Mouse (Mus musculus) CH12.LX (cell line): ENCODE measurements around the gene Npcd. TPM values are rescaled to one million over a fixed set of nuclear protein-coding genes. Genes with fewer than 3 reads are reported as not detected.

Experiments used
- DNase-seq: peaks from one replicate; pipeline ENCODE4 v3.0.0-alpha.2; 2013; ENCODE audit errors: extremely low read depth
- H3K27ac ChIP-seq: 2 replicates; pipeline ENCODE4 v1.5.1; 2012; ENCODE audit warnings: low read depth, mild to moderate bottlenecking, control low read depth, moderate library complexity; ENCODE audit not compliant: insufficient read depth
- H3K27me3 ChIP-seq: replicated peaks from 2 replicates; pipeline ENCODE3; 2012; ENCODE audit warnings: inconsistent platforms
- H3K36me3 ChIP-seq, 2 experiments: replicated peaks in 1 of 2; 2 replicates each; pipeline versions ENCODE3 to v1.6.1; 2012; ENCODE audit warnings: inconsistent platforms in 1 of 2, low read length in 1 of 2, mild to moderate bottlenecking in 1 of 2, mixed read lengths in 1 of 2, moderate library complexity in 1 of 2; ENCODE audit not compliant: control insufficient read depth in 1 of 2, insufficient read depth in 1 of 2
- H3K4me1 ChIP-seq, 2 experiments: 2 replicates each; pipeline ENCODE4 v1.6.1; 2012; ENCODE audit warnings: inconsistent platforms in 1 of 2, moderate library complexity in 1 of 2; ENCODE audit not compliant: insufficient read depth in 2 of 2, control insufficient read depth in 1 of 2
- H3K4me2 ChIP-seq: 2 replicates; pipeline ENCODE4 v1.6.1; 2012; ENCODE audit warnings: low read depth, mild to moderate bottlenecking, control low read depth; ENCODE audit not compliant: poor library complexity, insufficient read depth, severe bottlenecking
- H3K4me3 ChIP-seq, 3 experiments: fragments of 150-350 bp in 1 of 3; sonication (generic) in 1 of 3; replicated peaks in 1 of 3; 2 replicates each; pipeline versions ENCODE3 to v1.5.1; 2011 to 2012; ENCODE audit warnings: low read depth in 2 of 3, low read length in 2 of 3, mild to moderate bottlenecking in 2 of 3, moderate library complexity in 2 of 3, control low read depth in 1 of 3, improper control_type of control experiment in 1 of 3, inconsistent platforms in 1 of 3, mixed read lengths in 1 of 3; ENCODE audit not compliant: poor library complexity in 1 of 3
- H3K79me2 ChIP-seq: replicated peaks from 2 replicates; pipeline ENCODE4 v1.6.1; 2012; ENCODE audit warnings: mild to moderate bottlenecking, moderate library complexity; ENCODE audit not compliant: control insufficient read depth, poor library complexity, insufficient read depth, severe bottlenecking; ENCODE audit errors: extremely low read depth
- H3K9ac ChIP-seq: 2 replicates; pipeline ENCODE4 v1.6.1; 2012; ENCODE audit warnings: low read depth, mild to moderate bottlenecking, control low read depth, moderate library complexity; ENCODE audit not compliant: insufficient read depth
- H3K9me3 ChIP-seq: replicated peaks from 2 replicates; pipeline ENCODE3; 2012; ENCODE audit warnings: low read length, inconsistent platforms, mixed read lengths
- BHLHE40 ChIP-seq: IDR thresholded peaks from 2 replicates; pipeline ENCODE4 v1.6.1; 2011; ENCODE audit warnings: mild to moderate bottlenecking, low read depth, low read length, improper control_type of control experiment
- CHD1 ChIP-seq: IDR thresholded peaks from 2 replicates; pipeline ENCODE4 v1.6.1; 2012; ENCODE audit warnings: low read depth, low read length, improper control_type of control experiment, inconsistent platforms
- CHD2 ChIP-seq: IDR thresholded peaks from 2 replicates; pipeline ENCODE4 v1.6.1; 2011; ENCODE audit warnings: low read length, improper control_type of control experiment
- ELF1 ChIP-seq: IDR thresholded peaks from 2 replicates; pipeline ENCODE4 v1.6.1; 2014; ENCODE audit warnings: low read depth, mild to moderate bottlenecking, inconsistent platforms, low read length, improper control_type of control experiment
- GABPA ChIP-seq: IDR thresholded peaks from 2 replicates; pipeline ENCODE4 v1.6.1; 2012; ENCODE audit warnings: low read depth, low read length, improper control_type of control experiment, inconsistent platforms; ENCODE audit not compliant: insufficient replicate concordance
- JUN ChIP-seq: IDR thresholded peaks from 2 replicates; pipeline ENCODE4 v1.6.1; 2011; ENCODE audit warnings: low read depth, mild to moderate bottlenecking, low read length, improper control_type of control experiment, moderate library complexity; ENCODE audit not compliant: insufficient read depth
- MAX ChIP-seq: IDR thresholded peaks from 2 replicates; pipeline ENCODE4 v1.6.1; 2011; ENCODE audit warnings: low read length, improper control_type of control experiment
- MAZ ChIP-seq: IDR thresholded peaks from 2 replicates; pipeline ENCODE4 v1.6.1; 2012; ENCODE audit warnings: low read depth, mild to moderate bottlenecking, inconsistent platforms, low read length, improper control_type of control experiment, moderate library complexity
- MXI1 ChIP-seq: IDR thresholded peaks from 2 replicates; pipeline ENCODE4 v1.6.1; 2011; ENCODE audit warnings: mild to moderate bottlenecking, low read depth, low read length, improper control_type of control experiment
- MYC ChIP-seq: IDR thresholded peaks from 2 replicates; pipeline ENCODE4 v1.6.1; 2011; ENCODE audit warnings: low read depth, mild to moderate bottlenecking, improper control_type of control experiment, low read length
- NELFE ChIP-seq: IDR thresholded peaks from 2 replicates; pipeline ENCODE4 v1.6.1; 2011; ENCODE audit warnings: low read depth, low read length, improper control_type of control experiment
- NRF1 ChIP-seq: IDR thresholded peaks from 2 replicates; pipeline ENCODE4 v1.6.1; 2014; ENCODE audit warnings: low read depth, mild to moderate bottlenecking, inconsistent platforms, low read length, improper control_type of control experiment, moderate library complexity
- PAX5 ChIP-seq: IDR thresholded peaks from 2 replicates; pipeline ENCODE4 v1.6.1; 2012; ENCODE audit warnings: low read length, inconsistent platforms, mixed read lengths
- POLR2A ChIP-seq: IDR thresholded peaks from 2 replicates; pipeline ENCODE4 v1.6.1; 2011; ENCODE audit warnings: low read depth, mild to moderate bottlenecking, improper control_type of control experiment, low read length
- SIN3A ChIP-seq: IDR thresholded peaks from 2 replicates; pipeline ENCODE4 v1.6.1; 2012; ENCODE audit warnings: low read length, improper control_type of control experiment, inconsistent platforms
- SMC3 ChIP-seq: IDR thresholded peaks from 2 replicates; pipeline ENCODE4 v1.6.1; 2011; ENCODE audit warnings: low read depth, low read length, improper control_type of control experiment
- TBP ChIP-seq: conservative IDR thresholded peaks from 2 replicates; pipeline ENCODE4 v1.6.1; 2011; ENCODE audit warnings: low read depth, low read length, improper control_type of control experiment
- USF1 ChIP-seq: IDR thresholded peaks from 2 replicates; pipeline ENCODE4 v1.6.1; 2014; ENCODE audit warnings: low read depth, mild to moderate bottlenecking, inconsistent platforms, low read length, improper control_type of control experiment
- USF2 ChIP-seq: conservative IDR thresholded peaks from 2 replicates; pipeline ENCODE4 v1.6.1; 2011; ENCODE audit warnings: low read depth, low read length, improper control_type of control experiment
- ZC3H11A ChIP-seq: IDR thresholded peaks from 2 replicates; pipeline ENCODE4 v1.6.1; 2012; ENCODE audit warnings: low read depth, mild to moderate bottlenecking, inconsistent platforms, low read length, improper control_type of control experiment
- ZKSCAN1 ChIP-seq: IDR thresholded peaks from 2 replicates; pipeline ENCODE4 v1.6.1; 2012; ENCODE audit warnings: low read depth, inconsistent platforms, low read length, improper control_type of control experiment, borderline replicate concordance
- ZMIZ1 ChIP-seq: IDR thresholded peaks from 2 replicates; pipeline ENCODE4 v1.6.1; 2012; ENCODE audit warnings: low read depth, mild to moderate bottlenecking, inconsistent platforms, low read length, improper control_type of control experiment
- ZNF384 ChIP-seq: IDR thresholded peaks from 2 replicates; pipeline ENCODE4 v1.6.1; 2012; ENCODE audit warnings: low read depth, low read length, improper control_type of control experiment, inconsistent platforms
- dilution Hi-C: fragments of 300-500 bp; cut with MboI; formaldehyde crosslinking; loops from 2 replicates; pipeline ENCODE4 v1.14.3; 2020; ENCODE audit warnings: low sequenced_read_pairs; ENCODE audit not compliant: extremely low pct_unique_long_range_greater_than_20kb, extremely low pct_ligation_motif_present
- in situ Hi-C: fragments of 300-500 bp; cut with MboI; formaldehyde crosslinking; loops from 3 replicates; pipeline ENCODE4 v1.14.3; 2019; ENCODE audit warnings: low sequenced_read_pairs, low pct_ligation_motif_present, low pct_unique_long_range_greater_than_20kb, mixed read lengths
- polyA plus RNA-seq: library from polyadenylated mRNA; unstranded; fragments of >175 nt; gene quantifications from 2 replicates; pipeline ENCODE4 v1.2.1, GENCODE M21; 2012; ENCODE audit warnings: low read depth; ENCODE audit not compliant: insufficient read length
- total RNA-seq, 2 experiments: library from RNA; depleted of rRNA; stranded (reverse); fragments of 300-350 nt in 1 of 2; fragments of >200 nt in 1 of 2; gene quantifications; 2 replicates each; pipeline ENCODE4 v1.2.3; 2012 to 2014

Gene Npcd
- total and polyA plus RNA-seq, 3 experiments, result 0.59 TPM; not detected in 2

DNA sequence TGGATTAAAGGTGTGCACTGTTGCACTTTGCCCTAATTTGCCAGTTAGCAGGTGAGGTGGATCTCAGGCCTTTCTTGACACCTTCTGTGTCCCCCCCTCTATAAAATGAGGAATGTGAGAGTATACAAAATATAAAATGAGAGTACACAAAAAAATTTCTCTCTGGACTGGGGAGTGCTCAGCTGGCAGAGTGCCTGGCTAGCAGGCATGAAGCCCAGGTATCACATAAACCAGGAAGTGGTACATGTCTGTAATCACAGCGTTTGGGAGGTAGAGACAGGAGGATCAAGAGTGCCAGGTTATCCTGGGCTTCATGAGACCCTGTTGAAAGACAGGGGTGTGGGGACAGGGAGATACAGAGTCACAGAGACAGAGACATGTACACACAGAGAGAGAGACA is 27.0 kb downstream of the Npcd start:
- H3K4me1 ChIP-seq, result peaks cover 0 to 13% of the 10 kb centered on the region in 2 experiments; a peak in 3 of 4 replicates
- no peak for TF ChIP-seq NRF1
- TF ChIP-seq ZNF384, result no peak
- TF ChIP-seq MAX, result no peak
- TF ChIP-seq ZC3H11A, result no peak
- no peak for TF ChIP-seq ELF1
- TF ChIP-seq MYC, result no peak
- no peak for TF ChIP-seq NELFE
- no peak for TF ChIP-seq GABPA
- no peak for TF ChIP-seq ZMIZ1
- no peak for TF ChIP-seq USF2
- TF ChIP-seq SIN3A, result no peak
- TF ChIP-seq CHD1, result no peak
- TF ChIP-seq BHLHE40, result no peak
- TF ChIP-seq TBP, result no peak
- no peak for TF ChIP-seq USF1
- dilution Hi-C loops (no loop called here), in situ Hi-C loops (no loop called here)
- no peak overlapping the region for H3K27ac ChIP-seq
- H3K27me3 ChIP-seq, result peaks cover 74% of the 10 kb centered on the region
- H3K36me3 ChIP-seq, result no peaks in the 10 kb centered on the region
- H3K4me3 ChIP-seq, result no peak overlapping the region
- H3K9ac ChIP-seq, result no peak overlapping the region
- no peak for DNase-seq
- H3K9me3 ChIP-seq, result peaks cover 18% of the 10 kb centered on the region
- 0 out of 2 replicates have a peak overlapping the region, but pooled peaks have one; percentile 69 for H3K4me2 ChIP-seq
- no peaks in the 10 kb centered on the region for H3K79me2 ChIP-seq

DNA sequence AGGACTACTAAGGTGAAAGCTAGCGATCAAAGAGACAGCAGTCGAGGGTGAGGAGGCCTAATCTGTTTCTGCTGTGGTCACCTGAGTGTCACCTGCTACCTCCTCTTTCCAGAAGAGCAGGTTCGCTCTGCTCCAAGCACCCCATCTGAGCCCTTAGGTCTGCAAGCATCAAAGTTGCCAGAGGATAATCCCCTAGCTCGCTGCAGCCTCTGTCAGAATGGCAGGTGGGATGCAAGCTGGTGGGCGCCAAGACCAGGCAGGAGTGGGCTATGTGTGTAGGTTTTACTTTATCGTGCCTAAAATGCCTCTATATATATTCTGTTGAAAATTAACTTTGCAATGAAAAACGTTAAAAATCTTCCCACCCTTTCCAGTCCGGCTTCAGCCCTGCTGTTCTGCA is 28.8 kb downstream of the Npcd start:
- Histone ChIP-seq H3K27ac (no peak overlapping the region), H3K4me1 (peaks cover 0 to 13% of the 10 kb centered on the region in 2 experiments; a peak in 3 of 4 replicates), H3K4me2 (peak overlapping the region; percentile 67), H3K79me2 (no peaks in the 10 kb centered on the region), H3K4me3 (peak overlapping the region in 1 of 3 experiments; percentile 56), H3K27me3 (peaks cover 77% of the 10 kb centered on the region), H3K9me3 (peaks cover 18% of the 10 kb centered on the region), H3K36me3 (no peaks in the 10 kb centered on the region), H3K9ac (no peak overlapping the region)
- in situ Hi-C loops (no loop called here), dilution Hi-C loops (no loop called here)
- no peak for DNase-seq
- TF ChIP-seq SMC3 (no peak), MAX (no peak), USF2 (no peak), ZKSCAN1 (no peak), TBP (no peak), NELFE (no peak), USF1 (no peak), PAX5 (no peak), POLR2A (no peak), MAZ (no peak), CHD2 (no peak), NRF1 (no peak), MXI1 (no peak), MYC (no peak), ZMIZ1 (no peak), JUN (no peak)
- TF ChIP-seq, all 38 proteins: peak for 0
